Mouse (Mus musculus) ES-E14 (cell line): Measurements from ENCODE around the gene Casp7.

Experiments used
- CHD2 ChIP-seq: IDR thresholded peaks from 2 replicates; pipeline ENCODE4 v1.6.1; 2014; ENCODE audit warnings: mild to moderate bottlenecking, low read depth, low read length, inconsistent platforms
- HCFC1 ChIP-seq: IDR thresholded peaks from 2 replicates; pipeline ENCODE4 v1.6.1; 2012; ENCODE audit warnings: low read length, inconsistent platforms, borderline replicate concordance; ENCODE audit not compliant: insufficient read depth
- MAFK ChIP-seq: IDR thresholded peaks from 2 replicates; pipeline ENCODE4 v1.6.1; 2014; ENCODE audit warnings: mild to moderate bottlenecking, low read depth, low read length, inconsistent platforms; ENCODE audit not compliant: insufficient read depth
- ZC3H11A ChIP-seq: IDR thresholded peaks from 2 replicates; pipeline ENCODE4 v1.6.1; 2012; ENCODE audit warnings: low read depth, mild to moderate bottlenecking, inconsistent platforms, low read length, borderline replicate concordance
- ZNF384 ChIP-seq: IDR thresholded peaks from 2 replicates; pipeline ENCODE4 v1.6.1; 2012; ENCODE audit warnings: low read depth, low read length, inconsistent platforms

DNA sequence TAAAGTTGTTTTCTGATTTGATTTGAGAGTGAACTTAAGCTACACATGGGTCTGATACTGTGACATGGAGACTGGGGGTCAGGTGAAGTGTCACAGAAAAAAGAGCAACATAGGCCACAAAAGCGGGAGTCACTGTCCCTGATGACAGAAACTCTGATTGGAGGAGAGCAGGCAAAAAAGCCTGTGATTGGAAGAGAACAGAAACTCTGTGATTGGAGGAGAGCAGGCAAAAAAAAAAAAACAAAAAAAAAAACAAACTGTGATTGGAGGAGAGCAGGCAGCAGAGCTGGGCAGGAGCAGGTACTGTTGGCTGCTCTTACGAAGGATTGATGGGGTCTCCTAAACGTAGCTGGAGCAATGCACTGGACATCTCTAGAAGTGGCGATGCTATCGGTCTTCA lies 11.4 kb upstream of the Casp7 start:
- no peak for TF ChIP-seq MAFK
- no peak for TF ChIP-seq HCFC1
- no peak for TF ChIP-seq CHD2
- no peak for TF ChIP-seq ZNF384
- no peak for TF ChIP-seq ZC3H11A
